Mouse (Mus musculus): ENCODE data around the gene Dph1. TPM values are rescaled to one million over a fixed set of nuclear protein-coding genes. Genes with fewer than 3 reads are reported as not detected.

Gene Dph1
- polyA plus RNA-seq, 1 experiment from 2014 or later = 20.7 TPM

- peaks cover 28% of the 10 kb centered on the region for H3K4me1 ChIP-seq (ENCODE audit: control insufficient read depth, insufficient read depth, low read length)
- no peak for ATAC-seq (ENCODE audit: insufficient read depth, low FRiP score)
- H3K27me3 ChIP-seq (ENCODE audit: control insufficient read depth, insufficient read depth, low read length) = no peaks in the 10 kb centered on the region
- WGBS = 58% methylated on average over 1 of the region's 1 CpGs
- no peaks in the 10 kb centered on the region for H3K9me3 ChIP-seq (replicated peaks; ENCODE audit: control insufficient read depth, low read length)
- H3K9ac ChIP-seq (ENCODE audit: low read length) = no peak overlapping the region
- no peak overlapping the region for H3K4me3 ChIP-seq (replicated peaks; ENCODE audit: low read length)
- no peak overlapping the region for H3K4me2 ChIP-seq (ENCODE audit: low read depth, low read length)
- H3K27ac ChIP-seq (ENCODE audit: low read length) = no peak overlapping the region
- peaks cover 2% of the 10 kb centered on the region; the same call in 1 of the 2 replicates for H3K36me3 ChIP-seq (ENCODE audit: control insufficient read depth, insufficient read depth, low read length)
Observed at GRCm38 (mm10) chr11:75150346-75150745, 40.7 kb downstream of the Dph1 start.

- H3K9me3 ChIP-seq (replicated peaks; ENCODE audit: control insufficient read depth, low read length) = no peaks in the 10 kb centered on the region
- H3K4me1 ChIP-seq (ENCODE audit: control insufficient read depth, insufficient read depth, low read length) = peaks cover 28% of the 10 kb centered on the region
- no peaks in the 10 kb centered on the region for H3K27me3 ChIP-seq (ENCODE audit: control insufficient read depth, insufficient read depth, low read length)
- H3K4me2 ChIP-seq (ENCODE audit: low read depth, low read length) = no peak overlapping the region
- H3K36me3 ChIP-seq (ENCODE audit: control insufficient read depth, insufficient read depth, low read length) = peaks cover 2% of the 10 kb centered on the region; the same call in 1 of the 2 replicates
- WGBS = 82% methylated on average over 11 of the region's 11 CpGs
- H3K9ac ChIP-seq (ENCODE audit: low read length) = peak overlapping the region; percentile 57
- H3K27ac ChIP-seq (ENCODE audit: low read length) = peak overlapping the region; percentile 95
- no peak overlapping the region for H3K4me3 ChIP-seq (replicated peaks; ENCODE audit: low read length)
- no peak for ATAC-seq (ENCODE audit: insufficient read depth, low FRiP score)
Observed at GRCm38 (mm10) chr11:75148332-75149035, 42.6 kb downstream of the Dph1 start.

DNA sequence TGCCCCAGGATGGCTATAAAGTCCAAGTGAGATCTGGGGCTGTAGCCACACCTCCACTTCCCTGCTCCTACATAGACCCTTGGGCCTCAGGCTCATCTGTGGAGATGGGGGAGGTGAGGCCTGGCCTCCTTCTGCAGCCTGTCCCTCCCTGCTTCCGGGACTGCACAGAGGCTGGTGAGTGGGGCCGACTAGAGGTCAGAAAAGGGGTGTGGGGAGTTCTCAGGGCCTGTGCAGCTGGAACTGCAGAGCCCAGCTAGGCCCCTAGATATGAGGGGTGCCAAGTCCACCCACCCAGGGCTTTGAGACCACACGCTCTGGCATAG, 43.2 kb downstream of the Dph1 start:
- peak; percentile 88 for ATAC-seq (ENCODE audit: insufficient read depth, low FRiP score)
- Histone ChIP-seq H3K9ac (ENCODE audit: low read length) (peak overlapping the region; percentile 57), H3K4me3 (replicated peaks; ENCODE audit: low read length) (no peak overlapping the region), H3K4me2 (ENCODE audit: low read depth, low read length) (no peak overlapping the region), H3K36me3 (ENCODE audit: control insufficient read depth, insufficient read depth, low read length) (peaks cover 2% of the 10 kb centered on the region; the same call in 1 of the 2 replicates), H3K27ac (ENCODE audit: low read length) (peak overlapping the region; percentile 95), H3K27me3 (ENCODE audit: control insufficient read depth, insufficient read depth, low read length) (no peaks in the 10 kb centered on the region), H3K9me3 (replicated peaks; ENCODE audit: control insufficient read depth, low read length) (no peaks in the 10 kb centered on the region), H3K4me1 (ENCODE audit: control insufficient read depth, insufficient read depth, low read length) (peaks cover 24% of the 10 kb centered on the region)
- 16% methylated on average over 3 of the region's 3 CpGs for WGBS

DNA sequence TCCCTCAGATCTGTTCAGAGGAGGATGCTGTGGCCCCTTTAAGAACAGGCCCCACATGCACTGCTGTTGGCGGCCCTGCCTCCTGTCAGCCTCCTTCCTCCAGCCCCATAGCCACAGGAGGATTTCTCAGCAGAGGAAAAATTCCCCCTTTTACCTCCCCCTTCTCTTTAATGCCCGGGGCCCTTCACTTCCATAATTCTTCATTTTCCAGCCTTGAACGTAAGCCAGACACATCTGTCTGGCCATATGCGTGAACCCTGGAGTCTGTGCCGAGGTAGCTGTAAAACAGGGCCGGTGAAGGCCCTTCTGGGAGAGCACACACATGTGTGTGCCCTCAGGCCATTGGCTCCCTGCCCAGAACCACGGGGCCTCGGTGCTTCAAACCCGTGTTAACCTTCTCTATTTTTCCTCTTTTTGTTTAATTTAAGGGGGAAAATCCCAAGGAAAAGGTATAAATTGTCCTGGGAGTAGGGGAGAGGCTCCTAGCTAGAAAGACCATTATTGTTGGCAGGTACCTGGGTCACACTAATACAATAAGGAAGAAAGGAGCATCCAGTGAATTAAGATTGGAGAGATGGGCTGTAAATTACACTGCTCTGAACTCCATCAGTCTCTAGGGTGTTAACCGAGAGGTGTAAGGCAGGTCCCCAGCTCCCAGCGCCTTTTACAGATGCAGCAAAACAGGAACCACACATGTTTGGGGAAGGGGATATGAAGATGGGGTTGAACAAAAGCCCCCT, 43.8 kb downstream of the Dph1 start:
- peak overlapping the region; percentile 1; the same call in 1 of the 2 replicates for H3K4me2 ChIP-seq (ENCODE audit: low read depth, low read length)
- H3K4me1 ChIP-seq (ENCODE audit: control insufficient read depth, insufficient read depth, low read length) = peaks cover 24% of the 10 kb centered on the region
- H3K36me3 ChIP-seq (ENCODE audit: control insufficient read depth, insufficient read depth, low read length) = peaks cover 2% of the 10 kb centered on the region; the same call in 1 of the 2 replicates
- peak overlapping the region; percentile 95 for H3K27ac ChIP-seq (ENCODE audit: low read length)
- H3K9ac ChIP-seq (ENCODE audit: low read length) = peak overlapping the region; percentile 57
- 17% methylated on average over 11 of the region's 11 CpGs for WGBS
- no peaks in the 10 kb centered on the region for H3K27me3 ChIP-seq (ENCODE audit: control insufficient read depth, insufficient read depth, low read length)
- H3K4me3 ChIP-seq (replicated peaks; ENCODE audit: low read length) = no peak overlapping the region
- no peaks in the 10 kb centered on the region for H3K9me3 ChIP-seq (replicated peaks; ENCODE audit: control insufficient read depth, low read length)
- peak; percentile 74 for ATAC-seq (ENCODE audit: insufficient read depth, low FRiP score)

GRCm38 (mm10) chr11:75145841-75146240, 45.2 kb downstream of the Dph1 start:
- H3K27ac ChIP-seq (ENCODE audit: low read length) = no peak overlapping the region
- ATAC-seq (ENCODE audit: insufficient read depth, low FRiP score) = no peak
- no peak overlapping the region for H3K4me3 ChIP-seq (replicated peaks; ENCODE audit: low read length)
- peaks cover 2% of the 10 kb centered on the region; the same call in 1 of the 2 replicates for H3K36me3 ChIP-seq (ENCODE audit: control insufficient read depth, insufficient read depth, low read length)
- peaks cover 37% of the 10 kb centered on the region for H3K4me1 ChIP-seq (ENCODE audit: control insufficient read depth, insufficient read depth, low read length)
- H3K27me3 ChIP-seq (ENCODE audit: control insufficient read depth, insufficient read depth, low read length) = no peaks in the 10 kb centered on the region
- H3K4me2 ChIP-seq (ENCODE audit: low read depth, low read length) = no peak overlapping the region
- no peaks in the 10 kb centered on the region for H3K9me3 ChIP-seq (replicated peaks; ENCODE audit: control insufficient read depth, low read length)
- WGBS = 71% methylated on average over 2 of the region's 2 CpGs
- H3K9ac ChIP-seq (ENCODE audit: low read length) = no peak overlapping the region

- peak overlapping the region; percentile 92 for H3K27ac ChIP-seq (ENCODE audit: low read length)
- H3K4me1 ChIP-seq (ENCODE audit: control insufficient read depth, insufficient read depth, low read length) = peaks cover 56% of the 10 kb centered on the region
- no peaks in the 10 kb centered on the region for H3K27me3 ChIP-seq (ENCODE audit: control insufficient read depth, insufficient read depth, low read length)
- 59% methylated on average over 4 of the region's 4 CpGs for WGBS
- H3K9me3 ChIP-seq (replicated peaks; ENCODE audit: control insufficient read depth, low read length) = no peaks in the 10 kb centered on the region
- H3K9ac ChIP-seq (ENCODE audit: low read length) = no peak overlapping the region
- H3K4me3 ChIP-seq (replicated peaks; ENCODE audit: low read length) = no peak overlapping the region
- no peak for ATAC-seq (ENCODE audit: insufficient read depth, low FRiP score)
- no peak overlapping the region for H3K4me2 ChIP-seq (ENCODE audit: low read depth, low read length)
- no peaks in the 10 kb centered on the region for H3K36me3 ChIP-seq (ENCODE audit: control insufficient read depth, insufficient read depth, low read length)
Observed at GRCm38 (mm10) chr11:75142749-75143148, 48.3 kb downstream of the Dph1 start.

DNA sequence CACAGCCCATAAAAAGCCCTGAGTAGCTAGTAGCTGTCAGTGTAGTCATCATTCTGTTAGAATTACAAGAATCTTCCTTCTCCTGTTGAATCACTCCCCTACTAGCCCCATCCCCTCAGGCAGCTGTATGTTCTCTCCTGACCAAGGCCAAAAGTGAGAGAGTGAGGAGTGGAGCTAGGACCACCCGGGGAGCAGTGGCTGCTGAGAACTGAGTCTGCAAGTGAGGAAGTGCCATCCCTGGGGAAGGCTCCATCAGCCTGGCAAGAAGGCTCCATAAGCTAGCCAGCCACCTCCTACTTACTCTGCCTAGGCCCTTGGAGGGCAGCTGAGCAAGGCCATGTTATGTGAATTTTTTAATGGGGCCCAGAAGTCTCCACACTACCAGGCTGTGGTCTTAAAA, 49.1 kb downstream of the Dph1 start:
- Histone ChIP-seq H3K36me3 (ENCODE audit: control insufficient read depth, insufficient read depth, low read length) (no peaks in the 10 kb centered on the region), H3K4me1 (ENCODE audit: control insufficient read depth, insufficient read depth, low read length) (peaks cover 52% of the 10 kb centered on the region), H3K4me3 (replicated peaks; ENCODE audit: low read length) (no peak overlapping the region), H3K27ac (ENCODE audit: low read length) (peak overlapping the region; percentile 92), H3K4me2 (ENCODE audit: low read depth, low read length) (no peak overlapping the region), H3K27me3 (ENCODE audit: control insufficient read depth, insufficient read depth, low read length) (no peaks in the 10 kb centered on the region), H3K9me3 (replicated peaks; ENCODE audit: control insufficient read depth, low read length) (no peaks in the 10 kb centered on the region), H3K9ac (ENCODE audit: low read length) (0 out of 2 replicates have a peak overlapping the region, but pooled peaks have one; percentile 28)
- WGBS = 20% methylated on average over 1 of the region's 1 CpGs
- ATAC-seq (ENCODE audit: insufficient read depth, low FRiP score) = peak; percentile 45; the same call in 1 of the 2 replicates

DNA sequence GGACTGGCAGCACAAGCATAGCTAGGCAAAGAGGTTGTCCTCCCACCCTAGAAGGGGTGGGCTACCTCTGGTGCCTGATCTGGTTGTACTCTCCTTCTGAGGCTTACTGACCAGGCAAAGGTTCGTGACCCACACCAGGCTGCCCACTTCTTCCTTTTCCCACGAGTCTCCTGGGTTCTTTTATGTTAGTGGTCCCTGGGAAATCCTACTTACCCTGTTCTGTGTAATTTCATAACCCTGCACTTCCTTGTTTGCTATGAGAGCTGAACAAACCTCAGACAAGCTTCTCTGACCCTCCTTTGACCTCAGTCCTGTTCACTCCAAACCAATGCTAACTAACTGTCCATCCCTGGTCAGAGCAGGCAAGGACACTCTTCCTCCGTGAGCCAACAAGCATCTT, 50.0 kb downstream of the Dph1 start:
- Histone ChIP-seq H3K27ac (ENCODE audit: low read length) (peak overlapping the region; percentile 92), H3K27me3 (ENCODE audit: control insufficient read depth, insufficient read depth, low read length) (no peaks in the 10 kb centered on the region), H3K9me3 (replicated peaks; ENCODE audit: control insufficient read depth, low read length) (no peaks in the 10 kb centered on the region), H3K4me2 (ENCODE audit: low read depth, low read length) (no peak overlapping the region), H3K4me1 (ENCODE audit: control insufficient read depth, insufficient read depth, low read length) (peaks cover 52% of the 10 kb centered on the region), H3K36me3 (ENCODE audit: control insufficient read depth, insufficient read depth, low read length) (no peaks in the 10 kb centered on the region), H3K4me3 (replicated peaks; ENCODE audit: low read length) (no peak overlapping the region), H3K9ac (ENCODE audit: low read length) (no peak overlapping the region)
- WGBS = 39% methylated on average over 3 of the region's 3 CpGs
- ATAC-seq (ENCODE audit: insufficient read depth, low FRiP score) = no peak

- Histone ChIP-seq H3K36me3 (ENCODE audit: control insufficient read depth, insufficient read depth, low read length) (no peaks in the 10 kb centered on the region), H3K4me3 (replicated peaks; ENCODE audit: low read length) (no peak overlapping the region), H3K4me2 (ENCODE audit: low read depth, low read length) (no peak overlapping the region), H3K27ac (ENCODE audit: low read length) (peak overlapping the region; percentile 92), H3K4me1 (ENCODE audit: control insufficient read depth, insufficient read depth, low read length) (peaks cover 52% of the 10 kb centered on the region), H3K9me3 (replicated peaks; ENCODE audit: control insufficient read depth, low read length) (no peaks in the 10 kb centered on the region), H3K27me3 (ENCODE audit: control insufficient read depth, insufficient read depth, low read length) (no peaks in the 10 kb centered on the region), H3K9ac (ENCODE audit: low read length) (no peak overlapping the region; the same call in 1 of the 2 replicates)
- 62% methylated on average over 5 of the region's 5 CpGs for WGBS
- peak; percentile 14; the same call in 1 of the 2 replicates for ATAC-seq (ENCODE audit: insufficient read depth, low FRiP score)
Observed at GRCm38 (mm10) chr11:75140431-75140830, 50.6 kb downstream of the Dph1 start.
